Comparison of ENCODE assay signal across 9 mouse cellular contexts in the genomic region with DNA sequence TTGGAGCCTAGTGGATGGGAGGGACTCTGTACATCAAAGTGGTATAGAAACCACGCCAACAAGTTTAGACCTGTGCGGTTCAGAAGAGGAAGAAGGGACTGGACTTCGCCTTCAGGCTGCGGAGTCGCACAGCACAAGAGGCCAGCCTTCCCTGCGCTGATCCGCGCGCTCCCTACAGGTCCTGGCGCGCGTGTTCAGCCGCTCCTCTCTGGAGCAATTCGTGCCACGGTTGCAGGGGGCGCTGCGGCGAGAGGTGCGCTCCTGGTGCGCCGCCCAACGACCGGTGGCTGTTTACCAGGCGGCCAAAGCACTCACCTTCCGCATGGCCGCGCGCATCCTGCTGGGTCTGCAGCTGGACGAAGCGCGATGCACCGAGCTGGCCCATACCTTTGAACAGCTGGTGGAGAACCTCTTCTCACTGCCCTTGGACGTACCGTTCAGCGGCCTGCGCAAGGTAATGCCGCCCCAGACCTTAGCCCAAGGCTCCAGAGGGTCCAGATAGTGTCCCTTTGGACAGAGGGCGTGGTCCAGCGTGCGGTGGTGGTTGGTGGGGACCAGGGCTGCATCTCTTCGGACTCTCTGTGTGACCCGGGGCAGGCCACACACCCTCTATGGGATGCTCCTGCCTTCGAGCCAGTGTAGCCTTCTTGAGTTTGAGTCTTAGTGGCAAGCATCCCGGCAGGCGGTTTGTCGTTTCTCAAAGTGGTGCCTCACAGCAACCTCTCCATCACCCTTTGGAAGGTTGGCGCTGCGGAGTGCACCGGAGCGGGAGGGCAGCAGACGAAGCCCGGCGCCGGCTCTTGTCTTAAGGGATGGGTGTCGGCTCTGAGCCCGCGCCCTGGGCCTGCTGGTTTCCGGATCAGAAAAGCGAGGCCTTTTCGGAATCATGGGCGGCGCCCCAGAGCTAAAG. TPM values are rescaled to one million over a fixed set of nuclear protein-coding genes. Genes with fewer than 3 reads are reported as not detected.
DNase-seq lines count a peak whose midpoint lies in the region; ATAC-seq lines count a peak whose summit lies in the region.
"Had no signal": no experiment of that assay in that cellular context is flagged by ENCODE, and none has a peak within 500 bp of the region (broad histone marks: within the 10 kb centered on the region; RNA-seq: fewer than 3 reads in every experiment).

No protein-coding gene starts in this region.

- 3% methylated on average over 62 of the region's 62 CpGs for WGBS in intestine, embryonic 14.5 days
- WGBS in intestine, embryonic 16.5 days = 9% methylated on average over 62 of the region's 62 CpGs
- WGBS in hindbrain, embryonic 10.5 days = 3% methylated on average over 62 of the region's 62 CpGs
- 4% methylated on average over 62 of the region's 62 CpGs for WGBS in midbrain, embryonic 15.5 days

- H3K9me3 ChIP-seq in intestine, embryonic 14.5 days (ENCODE audit: control insufficient read depth, low read length) = no peaks in the 10 kb centered on the region
- H3K9me3 ChIP-seq in intestine, embryonic 16.5 days (ENCODE audit: control insufficient read depth, low read length) = no peaks in the 10 kb centered on the region
- H3K9me3 ChIP-seq in hindbrain, embryonic 10.5 days = no peaks in the 10 kb centered on the region
- no peaks in the 10 kb centered on the region for H3K9me3 ChIP-seq in midbrain, embryonic 15.5 days

- H3K4me1 ChIP-seq in intestine, embryonic 14.5 days (replicated peaks; ENCODE audit: control insufficient read depth, insufficient read depth, low read length) = no peaks in the 10 kb centered on the region
- no peaks in the 10 kb centered on the region; the same call in 1 of the 2 replicates for H3K4me1 ChIP-seq in intestine, embryonic 16.5 days (ENCODE audit: control insufficient read depth, insufficient read depth, low read length)
- H3K4me1 ChIP-seq in hindbrain, embryonic 10.5 days (replicated peaks) = peaks cover 42% of the 10 kb centered on the region
- H3K4me1 ChIP-seq in midbrain, embryonic 15.5 days = peaks cover 17% of the 10 kb centered on the region

- H3K27ac ChIP-seq in intestine, embryonic 14.5 days (ENCODE audit: low read depth) = no peak overlapping the region
- H3K27ac ChIP-seq in intestine, embryonic 16.5 days (ENCODE audit: low read length) = no peak overlapping the region
- peak overlapping the region; percentile 66 for H3K27ac ChIP-seq in hindbrain, embryonic 10.5 days
- H3K27ac ChIP-seq in midbrain, embryonic 15.5 days = no peak overlapping the region

- H3K27me3 ChIP-seq in intestine, embryonic 14.5 days (replicated peaks; ENCODE audit: control insufficient read depth, insufficient read depth, low read length) = peaks cover 98% of the 10 kb centered on the region
- H3K27me3 ChIP-seq in intestine, embryonic 16.5 days (replicated peaks; ENCODE audit: control insufficient read depth, insufficient read depth, low read length) = peaks cover 81% of the 10 kb centered on the region
- H3K27me3 ChIP-seq in hindbrain, embryonic 10.5 days (ENCODE audit: insufficient read depth, poor library complexity, severe bottlenecking) = peaks cover 100% of the 10 kb centered on the region
- H3K27me3 ChIP-seq in midbrain, embryonic 15.5 days (replicated peaks) = peaks cover 98% of the 10 kb centered on the region
- H3K27me3 ChIP-seq: Patski had no signal

- H3K9ac ChIP-seq in intestine, embryonic 14.5 days (ENCODE audit: low read length) = no peak overlapping the region
- H3K9ac ChIP-seq in intestine, embryonic 16.5 days (ENCODE audit: low read depth, low read length) = no peak overlapping the region
- H3K9ac ChIP-seq in midbrain, embryonic 15.5 days = no peak overlapping the region

- no peak overlapping the region for H3K4me3 ChIP-seq in intestine, embryonic 14.5 days (ENCODE audit: low read depth, low read length)
- no peak overlapping the region for H3K4me3 ChIP-seq in intestine, embryonic 16.5 days (ENCODE audit: low read length)
- peak overlapping the region; percentile 42 for H3K4me3 ChIP-seq in hindbrain, embryonic 10.5 days
- 0 out of 2 replicates have a peak overlapping the region, but pooled peaks have one; percentile 6 for H3K4me3 ChIP-seq in midbrain, embryonic 15.5 days

- H3K36me3 ChIP-seq in intestine, embryonic 14.5 days (ENCODE audit: control insufficient read depth, insufficient read depth, low read length) = no peaks in the 10 kb centered on the region
- H3K36me3 ChIP-seq in intestine, embryonic 16.5 days (ENCODE audit: control insufficient read depth, insufficient read depth, low read length) = no peaks in the 10 kb centered on the region
- no peaks in the 10 kb centered on the region for H3K36me3 ChIP-seq in hindbrain, embryonic 10.5 days
- H3K36me3 ChIP-seq in midbrain, embryonic 15.5 days (replicated peaks) = no peaks in the 10 kb centered on the region

- no peak for DNase-seq in intestine, embryonic 14.5 days (ENCODE audit: low spot score)
- DNase-seq in embryo, embryonic 10 days (ENCODE audit: low spot score) = peak; percentile 86
- DNase-seq in hindbrain, embryonic 10.5 days (ENCODE audit: low spot score) = peak; percentile 71
- no peak for DNase-seq in urinary bladder, postnatal 25 days (ENCODE audit: low spot score)
- DNase-seq in layer of hippocampus, postnatal 36 days = no peak
- DNase-seq in layer of hippocampus, adult 8-10 months (ENCODE audit: low spot score in 2 of 2) = no peak

- ATAC-seq in intestine, embryonic 14.5 days (replicated peaks; ENCODE audit: low FRiP score, low TSS enrichment, low read depth) = peak; percentile 36; the same call in 1 of the 2 replicates
- no peak for ATAC-seq in intestine, embryonic 16.5 days
- ATAC-seq in midbrain, embryonic 15.5 days (replicated peaks) = 0 out of 2 replicates have a peak, but pooled peaks have one; percentile 37
- ATAC-seq: Patski had no signal

- no peak overlapping the region for H3K4me2 ChIP-seq in intestine, embryonic 14.5 days (ENCODE audit: low read length)
- H3K4me2 ChIP-seq in intestine, embryonic 16.5 days (ENCODE audit: low read depth, low read length) = no peak overlapping the region
- H3K4me2 ChIP-seq in midbrain, embryonic 15.5 days = no peak overlapping the region

RNA-seq across cellular contexts. Expression of gene Cyp26c1, which starts 1.8 kb away (rescaled TPM):
- not detected in 2 replicates for polyA plus RNA-seq in intestine, embryonic 14.5 days (2014; fragmentation: Nextera tagmentation; extraction: Ambion mirVana)
- not detected in 2 replicates for polyA plus RNA-seq in intestine, embryonic 16.5 days (2015; fragmentation: Nextera tagmentation; extraction: Ambion mirVana)
- 10.0 and 10.1 TPM in 2 replicates for polyA plus RNA-seq in hindbrain, embryonic 10.5 days (2016; fragmentation: Nextera tagmentation; extraction: Ambion mirVana)
- polyA plus RNA-seq in midbrain, embryonic 15.5 days (2015; fragmentation: Nextera tagmentation; extraction: Ambion mirVana) = not detected in 2 replicates
- total RNA-seq in layer of hippocampus, postnatal 36 days (2021) = under 1 TPM in 1 of 2 experiments, not detected in 1; 0.28 TPM
- total RNA-seq in layer of hippocampus, adult 8-10 months (2022) = under 1 TPM in 1 of 4 experiments, not detected in 3; 0.19 TPM

RNA-seq across cellular contexts. Expression of gene Cyp26a1, which starts 10.4 kb away (rescaled TPM):
- 2.4 and 2.5 TPM in 2 replicates for polyA plus RNA-seq in intestine, embryonic 14.5 days (2014; fragmentation: Nextera tagmentation; extraction: Ambion mirVana)
- polyA plus RNA-seq in intestine, embryonic 16.5 days (2015; fragmentation: Nextera tagmentation; extraction: Ambion mirVana) = 0.45 and 0.82 TPM in 2 replicates
- polyA plus RNA-seq in hindbrain, embryonic 10.5 days (2016; fragmentation: Nextera tagmentation; extraction: Ambion mirVana) = 39.8 and 42.5 TPM in 2 replicates
- polyA plus RNA-seq in midbrain, embryonic 15.5 days (2015; fragmentation: Nextera tagmentation; extraction: Ambion mirVana) = not detected in 2 replicates
- total RNA-seq in layer of hippocampus, postnatal 36 days (2021) = under 1 TPM; 0.58 to 0.75 TPM
- under 1 TPM; 0.51 to 0.74 (median 0.56) TPM for total RNA-seq in layer of hippocampus, adult 8-10 months (2022)

Comparison
In these comparisons a context has a peak if more than half of its experiments do, and no peak if none do; other contexts are left out.
1. DNase-seq: peak in embryo, embryonic 10 days (single experiment) and hindbrain, embryonic 10.5 days (single experiment); none in intestine, embryonic 14.5 days (single experiment), urinary bladder, postnatal 25 days (single experiment), layer of hippocampus, postnatal 36 days (0 of 2) and layer of hippocampus, adult 8-10 months (0 of 2).
2. H3K4me3 ChIP-seq: peak in hindbrain, embryonic 10.5 days (single experiment) and midbrain, embryonic 15.5 days (single experiment); none in intestine, embryonic 14.5 days (single experiment) and intestine, embryonic 16.5 days (single experiment).
3. RNA of gene Cyp26c1, which starts 1.8 kb away (polyA plus RNA-seq): 10.0 to 10.1 TPM in hindbrain, embryonic 10.5 days; not detected in midbrain, embryonic 15.5 days, not detected in intestine, embryonic 16.5 days and not detected in intestine, embryonic 14.5 days; every median in the first group is over 10 times any median in the second.
4. RNA of gene Cyp26a1, which starts 10.4 kb away (polyA plus RNA-seq): 39.8 to 42.5 TPM in hindbrain, embryonic 10.5 days; 2.4 to 2.5 TPM in intestine, embryonic 14.5 days, 0.45 to 0.82 TPM in intestine, embryonic 16.5 days and not detected in midbrain, embryonic 15.5 days; every median in the first group is over 10 times any median in the second.